Mouse (Mus musculus) effector memory CD4-positive, alpha-beta T cell, adult 7 months (primary cell): ENCODE measurements around the gene Tnfrsf17. TPM values are rescaled to one million over a fixed set of nuclear protein-coding genes. Genes with fewer than 3 reads are reported as not detected.

Experiments
- polyA plus RNA-seq: library from polyadenylated mRNA; unstranded; fragments of 100-300 nt; shearing (Covaris generic); gene quantifications from one replicate; pipeline ENCODE4 v1.2.1, GENCODE M21; 2017

Tnfrsf17 gene
- not detected for polyA plus RNA-seq

DNA sequence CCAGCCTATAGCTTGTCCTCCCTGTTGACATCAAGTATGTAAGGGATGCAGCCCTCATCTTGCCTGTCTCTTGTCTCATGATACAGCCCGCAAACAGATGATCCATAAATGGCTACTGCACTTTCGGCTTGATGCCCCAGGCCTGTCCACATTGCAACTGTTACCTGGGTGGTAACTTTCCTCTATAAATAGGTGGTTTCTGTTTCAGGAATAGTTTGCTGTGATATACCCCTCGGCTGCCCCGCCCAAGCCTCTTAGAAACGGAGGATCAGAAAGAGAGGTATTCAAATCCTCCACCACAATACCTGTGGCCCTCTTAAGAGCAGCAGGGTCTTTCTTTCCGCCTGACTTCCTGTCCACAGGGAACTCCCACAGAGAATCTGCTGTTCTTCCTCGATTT is at the start of gene Tnfrsf17:
Tnfrsf17 (plus strand) TSS at position 301 of the 400 bp plus-strand sequence.

GRCm38 (mm10) chr16:11322409-11323323 is 9.1 kb downstream of the Tnfrsf17 start, which contains the start of gene Snx29:
Snx29 (plus strand) TSS chr16:11322908.

Other genes starting within 250 kb of the Tnfrsf17 start
- gene Litaf, start 247.7 kb upstream of the Tnfrsf17 start, polyA plus RNA-seq: 164 TPM
- 72.3 TPM for gene Txndc11, start 179.2 kb upstream of the Tnfrsf17 start, polyA plus RNA-seq
- gene Zc3h7a, start 137.4 kb upstream of the Tnfrsf17 start, polyA plus RNA-seq: 368 TPM
- gene Rsl1d1, start 110.5 kb upstream of the Tnfrsf17 start, polyA plus RNA-seq: 184 TPM
- gene Gspt1, start 59.5 kb upstream of the Tnfrsf17 start, polyA plus RNA-seq: 69.4 TPM
- gene Snx29, start 9.1 kb downstream of the Tnfrsf17 start, polyA plus RNA-seq: 21.4 TPM